Mouse (Mus musculus) frontal cortex, postnatal 14 days (tissue): ENCODE measurements around the gene Mycbp2.

Source experiments
- DNase-seq, 2 experiments: peaks; one replicate each; pipeline ENCODE4 v3.0.0; 2022; ENCODE audit warnings: low spot score in 2 of 2

Mycbp2 gene

GRCm38 (mm10) chr14:103260437-103260836 lies 86.2 kb downstream of the Mycbp2 start:
- DNase-seq: no peak

DNA sequence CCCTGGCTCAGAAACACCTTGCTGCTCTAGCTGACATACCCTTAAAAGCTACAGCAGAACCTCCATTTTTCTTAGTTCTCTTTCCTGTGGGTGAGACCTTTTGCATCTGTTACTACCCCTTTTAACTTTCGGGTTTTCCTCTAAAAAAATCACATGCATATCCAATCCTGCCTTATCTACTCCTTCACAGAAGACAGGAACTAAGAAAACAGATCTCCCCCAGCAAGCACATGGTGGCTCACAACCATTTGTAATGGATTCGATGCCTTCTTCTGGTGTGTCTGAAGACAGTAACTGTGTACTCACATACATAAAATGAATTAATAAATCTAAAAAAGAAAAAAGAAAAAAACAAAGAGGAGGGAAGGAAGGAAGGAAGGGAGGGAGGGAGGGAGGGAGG lies 87.9 kb downstream of the Mycbp2 start:
- DNase-seq: no peak

DNA sequence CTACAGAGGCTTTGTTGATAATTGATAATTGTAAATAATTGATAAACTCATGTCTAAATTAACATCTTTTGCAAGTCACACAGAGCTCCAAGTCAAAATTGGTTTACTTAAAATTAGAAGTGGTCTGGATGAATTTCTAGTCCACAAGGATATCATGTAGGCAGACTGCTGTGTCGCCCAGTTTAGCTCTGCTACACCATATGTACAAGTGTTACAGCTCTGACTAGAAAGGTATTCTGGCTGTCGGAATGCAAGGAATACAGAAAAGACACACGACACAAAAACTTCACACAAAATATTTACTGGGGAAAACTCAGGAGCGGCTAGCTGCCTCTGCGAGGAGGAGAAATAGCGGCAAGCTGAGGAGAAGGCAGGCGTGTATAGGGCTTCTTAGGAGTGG lies 89.7 kb downstream of the Mycbp2 start:
- DNase-seq: no peak

- DNase-seq: no peak
Measured at GRCm38 (mm10) chr14:103254311-103254710, 92.3 kb downstream of the Mycbp2 start.

- no peak for DNase-seq
Measured at GRCm38 (mm10) chr14:103242020-103242419, 104.6 kb downstream of the Mycbp2 start.

GRCm38 (mm10) chr14:103234770-103235169 lies 111.8 kb downstream of the Mycbp2 start:
- no peak for DNase-seq

DNA sequence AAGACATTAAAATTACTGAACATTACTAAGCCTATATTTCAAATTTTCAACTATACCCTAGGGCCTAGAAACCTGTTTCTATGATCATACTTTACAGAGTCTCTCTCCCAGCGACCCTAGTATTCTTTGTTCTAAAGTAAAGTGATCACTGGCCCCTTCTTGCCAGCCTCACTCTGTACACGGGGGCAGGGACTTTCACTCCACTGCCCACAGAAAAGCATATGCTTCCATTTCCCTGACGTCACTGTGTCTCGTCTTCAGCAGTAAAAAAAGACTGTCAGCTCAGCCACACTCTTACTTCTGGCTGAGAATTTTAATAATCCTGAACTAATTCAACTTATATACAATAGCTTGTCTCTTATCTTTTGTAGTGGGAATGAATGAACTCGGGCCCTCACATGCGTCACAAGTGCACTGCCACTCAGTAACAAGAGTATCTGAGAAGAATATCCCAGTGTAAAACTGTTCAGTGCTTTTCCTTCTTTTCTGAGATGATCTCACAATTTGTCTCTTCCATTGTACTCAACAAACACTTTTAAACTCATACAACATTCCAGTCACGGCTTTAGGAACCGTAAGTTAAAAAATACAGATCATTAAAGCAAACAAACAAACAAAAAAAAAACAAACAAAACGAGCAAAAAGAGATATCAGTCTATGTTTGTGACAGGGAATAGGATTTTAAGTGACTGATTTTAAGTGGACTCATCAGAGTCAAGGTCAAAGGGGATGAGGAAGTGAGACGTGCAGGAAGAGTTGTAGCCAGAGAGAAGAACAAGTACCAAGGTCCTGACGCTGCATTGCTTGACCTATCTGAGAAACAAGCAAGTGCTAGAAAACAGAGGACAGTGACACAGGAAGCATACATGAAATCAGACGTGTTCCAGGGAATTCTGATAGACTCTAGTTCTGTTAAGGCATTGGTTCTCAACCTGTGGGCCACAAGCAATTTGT lies 112.7 kb downstream of the Mycbp2 start:
- no peak for DNase-seq

DNA sequence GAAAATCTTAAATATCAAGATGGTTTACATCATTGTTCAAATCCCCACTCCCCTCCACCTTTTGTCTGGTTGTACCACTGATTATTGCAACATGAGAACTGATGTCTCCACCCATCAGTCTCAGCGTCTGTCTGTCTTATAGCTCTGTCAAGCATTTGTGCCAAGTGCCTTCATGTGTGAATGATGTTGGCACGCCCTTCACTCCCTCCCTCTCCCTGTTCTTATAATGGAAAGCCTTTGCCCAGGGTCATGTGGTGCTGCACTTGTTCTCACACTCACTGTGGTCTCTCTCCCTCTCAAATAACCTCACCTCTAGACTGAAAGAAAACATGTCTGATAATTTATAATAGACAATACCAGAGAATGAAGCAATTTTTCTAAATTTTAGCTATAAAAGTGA lies 124.3 kb downstream of the Mycbp2 start:
- DNase-seq: no peak

DNA sequence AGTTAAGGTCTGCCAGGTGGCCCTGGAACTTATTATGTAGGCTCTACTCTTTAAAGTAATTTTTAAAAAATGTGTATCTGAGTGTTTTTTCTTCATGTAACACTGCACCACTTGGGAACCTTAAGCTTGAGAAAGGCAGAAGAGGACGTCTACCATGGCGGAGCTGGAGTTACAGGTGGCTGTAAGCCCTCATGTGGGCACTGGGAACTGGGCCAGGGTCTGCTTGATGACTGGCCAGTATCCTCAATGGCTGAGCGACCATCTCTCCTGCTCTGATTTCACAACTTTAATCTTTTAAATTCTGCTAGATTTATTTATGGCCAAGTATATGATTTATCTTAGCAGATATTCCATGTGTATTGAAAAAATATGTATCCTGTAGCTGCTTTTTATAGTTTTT lies 124.9 kb downstream of the Mycbp2 start:
- no peak for DNase-seq

- no peak for DNase-seq
Measured at GRCm38 (mm10) chr14:103216331-103216730, 130.3 kb downstream of the Mycbp2 start.

GRCm38 (mm10) chr14:103186658-103187057 lies 160.0 kb downstream of the Mycbp2 start:
- DNase-seq: no peak

DNA sequence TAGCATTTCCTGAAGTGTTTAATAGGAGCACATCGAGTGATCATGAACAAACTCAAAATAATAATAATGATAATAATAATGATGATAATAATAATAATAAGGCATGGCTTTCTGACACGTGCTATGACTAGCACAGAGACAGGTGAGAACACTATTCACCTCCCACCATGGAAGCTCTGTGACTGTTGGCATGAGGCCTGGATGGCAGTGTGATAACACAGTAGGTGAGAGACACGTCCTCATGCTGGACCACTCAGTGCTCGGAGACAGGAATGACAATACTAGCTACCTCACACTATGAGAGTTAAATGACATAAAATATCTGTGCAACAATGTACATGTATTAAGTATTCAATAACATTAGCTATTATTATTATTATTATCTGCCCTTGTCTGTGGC lies 160.5 kb downstream of the Mycbp2 start:
- no peak for DNase-seq

DNA sequence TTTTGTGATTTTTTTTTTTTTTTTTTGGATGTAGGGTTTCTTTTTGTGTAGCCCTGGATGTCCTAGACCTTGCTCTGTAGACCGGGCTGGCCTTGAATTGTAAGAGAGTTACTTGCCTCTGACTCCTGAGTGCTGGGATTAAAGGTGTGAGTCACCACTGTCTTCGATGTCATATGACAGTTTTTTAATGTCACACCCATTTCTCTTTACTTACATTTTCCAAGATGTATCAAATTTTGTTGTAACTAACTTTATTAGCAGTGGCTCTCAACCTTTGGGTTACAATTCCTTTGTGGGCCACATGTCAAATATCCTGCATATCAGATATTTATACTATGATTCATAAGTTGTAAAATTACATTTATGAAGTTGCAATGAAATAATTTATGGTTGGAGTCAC lies 166.5 kb downstream of the Mycbp2 start:
- no peak for DNase-seq

DNA sequence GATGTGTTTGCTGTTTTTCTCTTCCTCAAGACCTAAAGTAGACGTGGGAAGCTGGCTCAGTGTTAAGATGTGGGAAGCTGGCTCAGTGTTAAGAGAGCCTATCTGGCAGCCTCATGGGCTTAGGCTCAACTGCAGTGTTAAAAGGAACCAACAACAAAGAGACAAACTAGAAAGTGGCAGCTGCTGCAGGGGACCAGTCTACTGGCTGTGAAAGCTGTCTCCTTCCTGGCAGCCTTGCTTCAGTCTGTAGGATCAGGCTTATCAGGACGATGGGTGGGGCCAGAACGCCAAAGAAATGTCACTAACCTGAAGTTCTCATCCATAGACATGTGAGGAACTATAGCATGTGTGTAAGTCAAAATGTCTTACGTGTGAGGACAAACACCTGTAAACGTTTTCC lies 183.7 kb downstream of the Mycbp2 start:
- no peak for DNase-seq

GRCm38 (mm10) chr14:103155685-103156084 lies 190.9 kb downstream of the Mycbp2 start:
- no peak for DNase-seq

- no peak for DNase-seq
Measured at GRCm38 (mm10) chr14:103150139-103150538, 196.5 kb downstream of the Mycbp2 start.

- no peak for DNase-seq
Measured at GRCm38 (mm10) chr14:103131991-103132390, 214.6 kb downstream of the Mycbp2 start.

GRCm38 (mm10) chr14:103125756-103126155 lies 220.9 kb downstream of the Mycbp2 start:
- DNase-seq: no peak

DNA sequence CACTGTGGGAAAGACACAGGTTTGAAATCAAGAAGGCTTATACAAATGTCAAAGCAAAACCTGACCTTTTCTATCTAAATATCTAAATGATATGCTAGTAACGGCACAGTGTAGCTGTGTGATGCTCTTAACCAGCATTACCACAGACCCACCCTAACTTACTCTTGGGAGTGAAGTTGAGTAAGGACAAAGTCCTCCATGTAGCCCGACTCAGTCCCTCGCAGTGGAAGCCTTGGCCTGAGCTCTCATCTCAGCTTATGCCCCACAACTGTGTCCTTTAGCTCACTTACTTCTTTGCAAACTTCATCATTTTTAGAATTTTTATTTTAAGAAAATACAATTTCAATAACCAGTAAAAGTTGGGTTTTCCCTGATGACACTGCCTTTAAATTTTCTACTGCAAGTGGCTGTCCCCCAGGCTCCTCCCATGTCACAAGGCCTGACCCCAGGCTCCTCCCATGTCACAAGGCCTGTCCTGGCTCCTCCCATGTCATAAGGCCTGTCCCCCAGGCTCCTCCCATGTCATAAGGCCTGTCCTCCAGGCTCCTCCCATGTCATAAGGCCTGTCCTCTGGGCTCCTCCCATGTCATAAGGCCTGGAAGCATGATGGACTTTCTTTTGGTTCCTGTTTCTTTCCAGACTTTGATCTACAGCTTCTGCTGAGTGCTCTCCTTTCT lies 231.5 kb downstream of the Mycbp2 start:
- DNase-seq: no peak

GRCm38 (mm10) chr14:103112606-103113363 lies 233.8 kb downstream of the Mycbp2 start:
- DNase-seq: no peak

DNA sequence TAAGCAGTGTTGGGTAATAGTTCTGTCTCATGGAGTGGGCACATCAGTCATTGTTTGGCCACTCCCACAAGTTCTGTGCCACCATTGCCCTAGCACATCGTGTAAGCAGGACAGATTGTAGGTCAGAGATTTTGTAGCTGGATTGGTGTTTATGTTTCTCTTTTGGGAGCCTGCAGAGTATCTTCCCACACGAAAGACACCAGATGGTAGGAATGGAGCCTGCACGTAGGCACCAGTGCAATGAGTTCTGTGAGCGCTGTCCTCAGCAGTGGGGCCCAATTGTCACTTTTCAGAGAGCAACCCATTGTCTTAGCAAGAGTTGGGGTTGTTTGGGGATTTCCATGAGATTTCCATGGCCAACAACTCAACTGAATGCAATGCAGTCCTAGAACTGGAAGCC lies 236.6 kb downstream of the Mycbp2 start:
- no peak for DNase-seq

DNA sequence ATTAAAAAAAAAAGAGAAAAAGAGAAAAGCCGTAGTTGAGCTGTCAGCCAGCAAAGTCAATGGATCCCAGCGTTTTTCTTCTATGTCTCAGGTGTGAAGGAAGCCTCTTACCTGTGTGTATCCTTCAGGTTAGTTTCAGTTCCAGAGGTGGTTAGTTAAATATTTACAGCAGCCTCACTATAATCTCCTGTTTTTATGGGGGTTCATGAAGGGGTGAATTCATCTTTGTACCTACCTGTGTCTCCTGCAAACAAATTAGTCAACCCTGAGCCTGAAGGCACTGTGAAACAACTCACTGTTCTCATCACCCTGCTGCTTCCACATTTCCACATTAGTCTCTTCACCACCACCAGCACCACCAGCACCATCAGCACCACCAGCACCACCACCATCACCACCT lies 240.3 kb downstream of the Mycbp2 start:
- DNase-seq: no peak
